Mouse (Mus musculus) c-Kit-positive CD71-negative TER-119-negative erythroid progenitor cells, embryonic 14.5 days (primary cell): ENCODE results near the gene Sh3bgrl.

Source experiments
- DNase-seq: peaks from one replicate; pipeline ENCODE4 v3.0.0-alpha.2; 2013; ENCODE audit warnings: low read depth

Sh3bgrl gene

GRCm38 (mm10) chrX:109131834-109132233 is 36.7 kb downstream of the Sh3bgrl start:
- no peak for DNase-seq

GRCm38 (mm10) chrX:109132463-109132862 is 37.3 kb downstream of the Sh3bgrl start:
- DNase-seq = no peak

GRCm38 (mm10) chrX:109133500-109133899 is 38.3 kb downstream of the Sh3bgrl start:
- no peak for DNase-seq

- DNase-seq = no peak
Measured at GRCm38 (mm10) chrX:109136306-109136705, 41.1 kb downstream of the Sh3bgrl start.

- DNase-seq = no peak
Measured at GRCm38 (mm10) chrX:109136820-109137219, 41.7 kb downstream of the Sh3bgrl start.

- DNase-seq = no peak
Measured at GRCm38 (mm10) chrX:109137295-109137694, 42.1 kb downstream of the Sh3bgrl start.

GRCm38 (mm10) chrX:109141337-109141870 is 46.2 kb downstream of the Sh3bgrl start:
- no peak for DNase-seq

- no peak for DNase-seq
Measured at GRCm38 (mm10) chrX:109142281-109142680, 47.1 kb downstream of the Sh3bgrl start.

GRCm38 (mm10) chrX:109145779-109146178 is 50.6 kb downstream of the Sh3bgrl start:
- no peak for DNase-seq

- no peak for DNase-seq
Measured at GRCm38 (mm10) chrX:109147108-109147507, 51.9 kb downstream of the Sh3bgrl start.

- DNase-seq = no peak
Measured at GRCm38 (mm10) chrX:109151228-109151627, 56.1 kb downstream of the Sh3bgrl start.

- DNase-seq = no peak
Measured at GRCm38 (mm10) chrX:109160326-109160725, 65.2 kb downstream of the Sh3bgrl start.

GRCm38 (mm10) chrX:109160901-109161300 is 65.7 kb downstream of the Sh3bgrl start:
- DNase-seq = no peak

- no peak for DNase-seq
Measured at GRCm38 (mm10) chrX:109175038-109175437, 79.9 kb downstream of the Sh3bgrl start.

- no peak for DNase-seq
Measured at GRCm38 (mm10) chrX:109175470-109175869, 80.3 kb downstream of the Sh3bgrl start.

- no peak for DNase-seq
Measured at GRCm38 (mm10) chrX:109184706-109185478, 89.7 kb downstream of the Sh3bgrl start.

- no peak for DNase-seq
Measured at GRCm38 (mm10) chrX:109189607-109190006, 94.4 kb downstream of the Sh3bgrl start.

GRCm38 (mm10) chrX:109190969-109191368 is 95.8 kb downstream of the Sh3bgrl start:
- DNase-seq = no peak

- DNase-seq = no peak
Measured at GRCm38 (mm10) chrX:109191436-109191835, 96.3 kb downstream of the Sh3bgrl start.

GRCm38 (mm10) chrX:109196468-109196867 is 101.3 kb downstream of the Sh3bgrl start, which contains the start of gene Gm6377:
Gm6377 (plus strand) TSS chrX:109196756.
- no peak for DNase-seq

- DNase-seq = no peak
Measured at GRCm38 (mm10) chrX:109207843-109208242, 112.7 kb downstream of the Sh3bgrl start.

- DNase-seq = no peak
Measured at GRCm38 (mm10) chrX:109228720-109229119, 133.6 kb downstream of the Sh3bgrl start.

GRCm38 (mm10) chrX:109235383-109236036 is 140.3 kb downstream of the Sh3bgrl start:
- DNase-seq = no peak
